Mouse (Mus musculus) layer of hippocampus, postnatal 36 days (tissue): ENCODE results near the gene Igfbp4. TPM values are rescaled to one million over a fixed set of nuclear protein-coding genes. Genes with fewer than 3 reads are reported as not detected.

Experiments used
- DNase-seq, 2 experiments: peaks; one replicate each; pipeline ENCODE4 v3.0.0; 2022
- total RNA-seq, 2 experiments: library from RNA; stranded (reverse); gene quantifications; 2 replicates each; pipeline ENCODE4 v1.2.3; 2021

The Igfbp4 gene
- total RNA-seq, 2 experiments from 2014 or later, result 71.4 to 72.1 TPM

GRCm38 (mm10) chr11:99041841-99042780, 1.1 kb downstream of the Igfbp4 start:
- no peak for DNase-seq

- no peak for DNase-seq
Measured at GRCm38 (mm10) chr11:99042834-99043431, 1.9 kb downstream of the Igfbp4 start.

DNA sequence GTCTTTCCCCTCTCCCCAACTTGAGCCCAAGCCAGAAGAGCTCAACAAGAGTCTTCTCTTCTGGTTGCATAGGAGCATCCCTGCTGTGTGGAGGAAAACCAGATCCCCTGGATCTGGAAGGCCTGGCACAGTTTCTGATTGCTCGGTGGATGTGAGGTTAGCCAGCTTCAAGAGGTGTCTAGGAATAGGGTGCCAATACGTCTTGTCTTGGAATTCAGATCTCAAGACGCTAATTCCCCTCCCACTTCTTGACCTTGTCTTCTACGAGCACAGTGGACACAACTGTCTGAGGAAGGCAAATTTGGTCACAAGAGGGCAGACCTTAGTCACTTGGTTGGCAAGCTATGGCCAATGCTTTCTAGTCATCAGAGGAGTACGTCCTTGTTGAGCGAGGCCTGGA, 2.6 kb downstream of the Igfbp4 start:
- DNase-seq, result no peak

- no peak for DNase-seq
Measured at GRCm38 (mm10) chr11:99044306-99044705, 3.3 kb downstream of the Igfbp4 start.

GRCm38 (mm10) chr11:99045159-99045889, 4.3 kb downstream of the Igfbp4 start:
- DNase-seq, result no peak

- DNase-seq, result no peak
Measured at GRCm38 (mm10) chr11:99047120-99047519, 6.1 kb downstream of the Igfbp4 start.

DNA sequence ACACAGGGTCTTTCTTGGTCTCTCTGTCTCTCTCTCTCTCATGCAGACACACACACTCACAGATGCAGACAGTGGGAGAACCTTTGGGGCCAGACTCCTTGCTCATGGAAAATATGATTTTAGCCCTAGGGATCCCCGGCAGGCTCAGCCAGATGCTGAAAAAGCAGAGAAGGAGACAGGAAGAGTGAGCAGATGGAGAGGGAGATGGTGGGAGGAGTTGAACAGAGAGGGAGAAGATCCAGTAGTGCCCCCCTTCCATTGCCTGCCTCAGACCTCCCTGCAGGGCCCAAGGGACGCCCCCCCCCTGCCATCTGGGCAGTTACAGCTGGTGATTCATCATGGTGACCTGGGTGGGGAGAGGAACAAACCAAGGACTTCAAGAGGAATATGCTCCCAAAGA, 6.6 kb downstream of the Igfbp4 start:
- no peak for DNase-seq

DNA sequence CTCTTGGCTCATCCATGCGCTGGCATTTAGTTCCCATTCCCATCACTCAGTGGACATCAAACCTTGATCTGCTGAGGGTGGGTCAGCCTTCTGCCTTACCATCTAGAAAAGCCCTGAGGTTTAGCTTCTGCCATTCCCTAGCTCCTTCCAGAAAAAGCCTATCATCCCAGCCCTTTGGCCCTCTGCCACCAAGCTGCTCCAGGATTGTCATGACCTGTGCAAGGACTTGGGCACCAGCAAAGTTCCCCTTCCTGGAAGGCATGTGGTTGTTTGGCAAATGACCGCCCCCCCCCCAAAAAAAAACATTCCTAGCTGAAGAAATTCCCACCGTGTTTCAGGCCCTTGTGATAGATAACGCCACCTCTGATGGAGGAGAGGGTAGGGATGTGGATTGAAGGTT, 14.1 kb downstream of the Igfbp4 start:
- DNase-seq, result no peak

- no peak for DNase-seq
Measured at GRCm38 (mm10) chr11:99055571-99056452, 14.8 kb downstream of the Igfbp4 start.

DNA sequence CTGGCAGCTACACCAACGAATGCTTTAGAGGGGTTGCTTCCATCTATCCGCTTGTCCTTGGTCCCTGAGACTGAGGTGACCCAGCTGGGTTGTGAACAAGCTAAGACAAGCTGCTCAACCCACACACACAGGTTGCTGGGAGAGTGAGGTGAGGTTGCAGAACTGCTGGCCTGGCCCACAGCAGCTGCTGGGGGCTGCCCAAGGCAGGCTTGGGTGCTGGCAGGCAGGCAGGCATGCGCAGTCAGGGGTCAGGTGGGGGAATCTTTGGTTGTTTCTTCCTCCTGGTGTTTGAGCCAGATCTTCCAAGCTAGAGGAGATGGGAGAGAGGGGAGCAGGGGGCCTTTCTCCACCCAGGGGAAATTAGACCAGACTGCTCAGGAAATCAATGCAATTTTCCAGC, 19.4 kb downstream of the Igfbp4 start:
- DNase-seq, result no peak

- DNase-seq, result no peak
Measured at GRCm38 (mm10) chr11:99062661-99063060, 21.6 kb downstream of the Igfbp4 start.

- no peak for DNase-seq
Measured at GRCm38 (mm10) chr11:99063406-99064131, 22.5 kb downstream of the Igfbp4 start.

DNA sequence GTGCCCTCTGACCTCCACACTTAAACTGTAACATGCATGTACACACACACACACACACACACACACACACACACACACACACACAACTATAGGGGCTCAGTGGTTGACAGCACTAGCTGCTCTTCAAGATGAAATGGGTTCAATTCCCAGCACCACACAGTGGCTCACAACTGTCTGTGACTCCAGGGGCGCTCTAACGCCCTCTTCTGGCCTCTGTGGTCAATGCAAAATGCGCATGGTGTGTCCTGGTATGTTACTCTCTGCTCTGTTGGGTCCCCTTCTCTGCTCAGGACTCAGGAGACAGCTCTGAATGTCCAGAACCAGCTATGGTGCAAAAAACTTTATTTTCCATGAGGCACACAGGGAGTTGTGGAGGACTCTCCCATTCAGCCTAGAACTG, 24.3 kb downstream of the Igfbp4 start:
- DNase-seq, result no peak

DNA sequence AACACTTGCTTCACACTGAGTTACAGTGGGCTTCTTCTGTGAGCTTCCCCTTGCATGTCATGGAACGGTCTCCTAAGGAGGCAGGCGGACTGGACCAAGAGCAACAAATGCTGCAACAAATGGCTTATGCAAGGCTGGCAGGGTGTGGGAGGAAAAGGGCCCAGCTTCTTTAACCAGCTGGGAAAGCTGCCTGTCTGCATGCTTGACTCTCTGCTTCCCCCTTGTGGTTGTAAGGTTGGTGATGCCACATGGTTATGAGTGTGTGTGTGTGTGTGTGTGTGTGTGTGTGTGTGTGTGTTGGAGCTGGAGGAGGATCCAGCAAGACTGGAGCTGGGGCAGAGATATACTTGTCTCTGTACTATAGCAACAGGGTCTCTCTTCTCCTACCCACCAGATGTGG, 24.9 kb downstream of the Igfbp4 start:
- peak; percentile 59 to 61 for DNase-seq

DNA sequence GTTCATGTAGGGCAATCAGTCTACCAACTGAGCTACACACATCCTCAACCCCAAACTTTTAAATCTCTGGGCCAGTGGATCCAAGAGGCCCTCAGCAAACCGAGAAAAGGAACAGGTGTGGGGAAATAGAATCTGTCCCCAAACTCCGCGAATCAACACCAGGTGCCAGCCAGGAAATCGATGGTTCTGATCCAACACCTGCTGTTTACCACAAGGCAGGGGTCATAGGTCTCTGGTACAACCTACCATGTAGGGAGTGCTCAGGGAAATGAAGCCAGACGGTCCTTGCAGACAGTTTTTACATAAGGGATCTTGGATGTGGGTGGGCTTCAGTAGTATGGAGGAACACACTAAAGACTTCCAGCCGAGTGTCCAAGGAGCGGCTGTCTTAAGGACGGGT, 26.5 kb downstream of the Igfbp4 start:
- DNase-seq, result no peak

DNA sequence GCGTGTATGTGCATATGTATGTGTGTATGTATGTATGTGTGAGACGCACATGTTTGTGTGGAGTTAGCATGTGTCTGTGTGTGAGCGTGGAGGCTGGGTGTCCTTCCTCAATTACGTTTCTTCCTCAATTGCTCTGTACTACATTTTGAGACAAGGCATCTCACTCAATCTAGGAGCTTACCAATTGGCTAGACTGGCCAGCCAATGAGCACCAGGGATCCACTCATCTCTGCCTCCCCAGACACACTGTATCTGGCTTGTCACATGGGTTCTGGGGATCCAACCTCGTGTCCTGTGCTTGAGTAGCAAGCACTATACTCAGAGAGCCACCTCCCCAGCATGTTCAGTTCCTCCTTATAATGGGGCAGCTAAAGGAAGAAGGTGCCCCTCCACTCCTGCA, 27.4 kb downstream of the Igfbp4 start:
- no peak for DNase-seq

- no peak for DNase-seq
Measured at GRCm38 (mm10) chr11:99071866-99072265, 30.8 kb downstream of the Igfbp4 start.

- DNase-seq, result no peak
Measured at GRCm38 (mm10) chr11:99073781-99074180, 32.7 kb downstream of the Igfbp4 start.

GRCm38 (mm10) chr11:99076744-99077319, 35.8 kb downstream of the Igfbp4 start:
- peak; percentile 10 to 14 for DNase-seq

DNA sequence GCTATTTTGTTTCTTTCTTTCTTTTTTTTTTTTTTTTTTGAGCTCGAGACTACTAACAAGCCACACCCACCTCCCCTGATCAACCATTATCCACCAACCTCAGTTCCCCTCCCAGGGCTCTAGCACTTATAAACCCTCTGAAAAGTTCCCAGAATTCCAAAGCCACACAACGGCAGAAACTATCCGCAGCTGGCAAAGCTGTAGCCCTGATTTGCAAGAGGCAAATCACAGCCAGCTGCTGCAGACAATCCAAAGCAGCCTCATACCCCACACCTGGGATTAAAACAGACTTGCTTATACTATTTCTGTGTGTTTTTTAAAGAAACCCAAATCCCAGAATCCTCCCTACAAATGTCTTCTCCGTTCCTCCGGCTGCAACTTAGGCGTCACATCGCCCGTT, 36.8 kb downstream of the Igfbp4 start:
- DNase-seq, result no peak

GRCm38 (mm10) chr11:99080902-99081543, 40.0 kb downstream of the Igfbp4 start:
- no peak for DNase-seq
